Mouse (Mus musculus): Measurements from ENCODE around the gene Tfam. TPM values are rescaled to one million over a fixed set of nuclear protein-coding genes. Genes with fewer than 3 reads are reported as not detected.

The Tfam gene
- total and polyA plus RNA-seq, 2 experiments from 2014 or later: 13.1 to 41.9 TPM

- Histone ChIP-seq H3K9ac (replicated peaks; ENCODE audit: low read depth, low read length) (no peak overlapping the region), H3K36me3 (replicated peaks; ENCODE audit: control insufficient read depth, insufficient read depth, low read length) (no peaks in the 10 kb centered on the region), H3K4me3 (ENCODE audit: low read depth, low read length) (no peak overlapping the region), H3K27ac (ENCODE audit: low read depth) (no peak overlapping the region), H3K4me2 (ENCODE audit: low read depth, low read length) (no peak overlapping the region), H3K27me3 (ENCODE audit: control insufficient read depth, insufficient read depth, low read length) (no peaks in the 10 kb centered on the region), H3K4me1 (ENCODE audit: control insufficient read depth, insufficient read depth) (no peaks in the 10 kb centered on the region), H3K9me3 (replicated peaks; ENCODE audit: control insufficient read depth, low read length) (peaks cover 3% of the 10 kb centered on the region; the same call in 1 of the 2 replicates)
- ATAC-seq (ENCODE audit: insufficient read depth, low read depth): no peak
- no peak for DNase-seq (ENCODE audit: low spot score)
- WGBS: 79% methylated on average over 4 of the region's 4 CpGs
- TF ChIP-seq EP300 (IDR thresholded peaks at IDR 0.05; ENCODE audit: low read depth): no peak
- TF ChIP-seq CTCF (IDR thresholded peaks at IDR 0.05; ENCODE audit: low read depth): no peak
Observed at GRCm38 (mm10) chr10:71181931-71182330, 56.1 kb downstream of the Tfam start.

- DNase-seq (ENCODE audit: low spot score): no peak
- 94% methylated on average over 2 of the region's 2 CpGs for WGBS
- Histone ChIP-seq H3K4me2 (ENCODE audit: low read depth, low read length) (no peak overlapping the region), H3K4me1 (ENCODE audit: control insufficient read depth, insufficient read depth) (no peaks in the 10 kb centered on the region), H3K27ac (ENCODE audit: low read depth) (no peak overlapping the region), H3K36me3 (replicated peaks; ENCODE audit: control insufficient read depth, insufficient read depth, low read length) (no peaks in the 10 kb centered on the region), H3K4me3 (ENCODE audit: low read depth, low read length) (no peak overlapping the region), H3K9me3 (replicated peaks; ENCODE audit: control insufficient read depth, low read length) (peaks cover 3% of the 10 kb centered on the region; the same call in 1 of the 2 replicates), H3K27me3 (ENCODE audit: control insufficient read depth, insufficient read depth, low read length) (no peaks in the 10 kb centered on the region), H3K9ac (replicated peaks; ENCODE audit: low read depth, low read length) (no peak overlapping the region)
- TF ChIP-seq CTCF (IDR thresholded peaks at IDR 0.05; ENCODE audit: low read depth) (no peak), EP300 (IDR thresholded peaks at IDR 0.05; ENCODE audit: low read depth) (no peak)
- ATAC-seq (ENCODE audit: insufficient read depth, low read depth): no peak
Observed at GRCm38 (mm10) chr10:71181091-71181490, 57.0 kb downstream of the Tfam start.

- Histone ChIP-seq H3K27ac (ENCODE audit: low read depth) (no peak overlapping the region), H3K9ac (replicated peaks; ENCODE audit: low read depth, low read length) (no peak overlapping the region), H3K4me3 (ENCODE audit: low read depth, low read length) (no peak overlapping the region), H3K9me3 (replicated peaks; ENCODE audit: control insufficient read depth, low read length) (peaks cover 3% of the 10 kb centered on the region; the same call in 1 of the 2 replicates), H3K4me2 (ENCODE audit: low read depth, low read length) (no peak overlapping the region), H3K27me3 (ENCODE audit: control insufficient read depth, insufficient read depth, low read length) (no peaks in the 10 kb centered on the region), H3K36me3 (replicated peaks; ENCODE audit: control insufficient read depth, insufficient read depth, low read length) (no peaks in the 10 kb centered on the region), H3K4me1 (ENCODE audit: control insufficient read depth, insufficient read depth) (no peaks in the 10 kb centered on the region)
- WGBS: 80% methylated on average over 2 of the region's 2 CpGs
- ATAC-seq (ENCODE audit: insufficient read depth, low read depth): no peak
- TF ChIP-seq EP300 (IDR thresholded peaks at IDR 0.05; ENCODE audit: low read depth): no peak
- no peak for TF ChIP-seq CTCF (IDR thresholded peaks at IDR 0.05; ENCODE audit: low read depth)
- no peak for DNase-seq (ENCODE audit: low spot score)
Observed at GRCm38 (mm10) chr10:71180057-71180456, 58.0 kb downstream of the Tfam start.

GRCm38 (mm10) chr10:71177201-71177600 lies 60.9 kb downstream of the Tfam start:
- H3K4me1 ChIP-seq (ENCODE audit: control insufficient read depth, insufficient read depth): no peaks in the 10 kb centered on the region
- H3K4me2 ChIP-seq (ENCODE audit: low read depth, low read length): no peak overlapping the region
- DNase-seq (ENCODE audit: low spot score): no peak
- H3K4me3 ChIP-seq (ENCODE audit: low read depth, low read length): no peak overlapping the region
- no peaks in the 10 kb centered on the region for H3K36me3 ChIP-seq (replicated peaks; ENCODE audit: control insufficient read depth, insufficient read depth, low read length)
- no peak for ATAC-seq (ENCODE audit: insufficient read depth, low read depth)
- H3K9me3 ChIP-seq (replicated peaks; ENCODE audit: control insufficient read depth, low read length): peaks cover 3% of the 10 kb centered on the region; the same call in 1 of the 2 replicates
- TF ChIP-seq CTCF (IDR thresholded peaks at IDR 0.05; ENCODE audit: low read depth) (no peak), EP300 (IDR thresholded peaks at IDR 0.05; ENCODE audit: low read depth) (no peak)
- WGBS: 61% methylated on average over 7 of the region's 7 CpGs
- no peak overlapping the region for H3K27ac ChIP-seq (ENCODE audit: low read depth)
- no peaks in the 10 kb centered on the region for H3K27me3 ChIP-seq (ENCODE audit: control insufficient read depth, insufficient read depth, low read length)
- no peak overlapping the region for H3K9ac ChIP-seq (replicated peaks; ENCODE audit: low read depth, low read length)

- Histone ChIP-seq H3K4me3 (ENCODE audit: low read depth, low read length) (no peak overlapping the region), H3K4me2 (ENCODE audit: low read depth, low read length) (no peak overlapping the region), H3K27me3 (ENCODE audit: control insufficient read depth, insufficient read depth, low read length) (no peaks in the 10 kb centered on the region), H3K36me3 (replicated peaks; ENCODE audit: control insufficient read depth, insufficient read depth, low read length) (no peaks in the 10 kb centered on the region), H3K9me3 (replicated peaks; ENCODE audit: control insufficient read depth, low read length) (peaks cover 3% of the 10 kb centered on the region; the same call in 1 of the 2 replicates), H3K4me1 (ENCODE audit: control insufficient read depth, insufficient read depth) (no peaks in the 10 kb centered on the region), H3K9ac (replicated peaks; ENCODE audit: low read depth, low read length) (no peak overlapping the region), H3K27ac (ENCODE audit: low read depth) (no peak overlapping the region)
- ATAC-seq (ENCODE audit: insufficient read depth, low read depth) (no peak), DNase-seq (ENCODE audit: low spot score) (no peak)
- no peak for TF ChIP-seq CTCF (IDR thresholded peaks at IDR 0.05; ENCODE audit: low read depth)
- no peak for TF ChIP-seq EP300 (IDR thresholded peaks at IDR 0.05; ENCODE audit: low read depth)
- WGBS: 78% methylated on average over 8 of the region's 8 CpGs
Observed at GRCm38 (mm10) chr10:71176341-71176740, 61.7 kb downstream of the Tfam start.

Other genes with a start within 250 kb of the Tfam start
- gene Bicc1, start 78.6 kb downstream of the Tfam start, total RNA-seq (2014; rRNA removed; ENCODE audit: low replicate concordance): 12.3 and 13.3 TPM in 2 replicates
- 11.3 and 12.3 TPM in 2 replicates for gene Bicc1, start 78.6 kb downstream of the Tfam start, polyA plus RNA-seq (2015; fragmentation: Nextera tagmentation; extraction: Ambion mirVana)
- 19.6 and 46.8 TPM in 2 replicates for gene Ube2d1, start 47.0 kb upstream of the Tfam start, total RNA-seq (2014; rRNA removed; ENCODE audit: low replicate concordance)
- gene Ube2d1, start 47.0 kb upstream of the Tfam start, polyA plus RNA-seq (2015; fragmentation: Nextera tagmentation; extraction: Ambion mirVana): 45.3 and 48.5 TPM in 2 replicates
- 134 and 170 TPM in 2 replicates for gene Cisd1, start 106.7 kb upstream of the Tfam start, total RNA-seq (2014; rRNA removed; ENCODE audit: low replicate concordance)
- gene Cisd1, start 106.7 kb upstream of the Tfam start, polyA plus RNA-seq (2015; fragmentation: Nextera tagmentation; extraction: Ambion mirVana): 403 and 429 TPM in 2 replicates
- gene Ipmk, start 109.5 kb upstream of the Tfam start, total RNA-seq (2014; rRNA removed; ENCODE audit: low replicate concordance): 6.8 and 8.0 TPM in 2 replicates
- 4.9 TPM in 2 replicates for gene Ipmk, start 109.5 kb upstream of the Tfam start, polyA plus RNA-seq (2015; fragmentation: Nextera tagmentation; extraction: Ambion mirVana)